Mouse (Mus musculus) liver, embryonic 14.5 days (tissue): ENCODE data around the gene Scamp4. TPM values are rescaled to one million over a fixed set of nuclear protein-coding genes. Genes with fewer than 3 reads are reported as not detected.
"Not testable (repeated sequence)": the region's sequence is repeated elsewhere in the genome, so short reads cannot be mapped to it uniquely, and the experiment has no call there.

Experiments used
- ATAC-seq: fragments of 200-750 bp; cut with Nextera tagmentation; 2 replicates; pipeline ENCODE4 v1.8.0; 2017; ENCODE audit warnings: moderate number of reproducible peaks, mild to moderate bottlenecking, moderate library complexity; ENCODE audit not compliant: insufficient read depth
- DNase-seq, 3 experiments: peaks; one replicate each; pipeline ENCODE4 v3.0.0-alpha.2; 2012 to 2013; ENCODE audit warnings: low read depth in 3 of 3, low spot score in 3 of 3
- H3K27ac ChIP-seq: fragments of 300-500 bp; sonication (generic); 2 replicates; pipeline ENCODE4 v1.5.1; 2014; ENCODE audit warnings: moderate library complexity, mild to moderate bottlenecking, control low read depth, inconsistent platforms
- H3K27me3 ChIP-seq: fragments of 300-500 bp; sonication (generic); 2 replicates; pipeline ENCODE4 v1.6.1; 2014; ENCODE audit warnings: mild to moderate bottlenecking, low read length, moderate library complexity; ENCODE audit not compliant: control insufficient read depth, insufficient read depth
- H3K36me3 ChIP-seq: fragments of 300-500 bp; sonication (generic); replicated peaks from 2 replicates; pipeline ENCODE4 v1.6.1; 2014; ENCODE audit warnings: low read depth; ENCODE audit not compliant: control insufficient read depth, insufficient read depth
- H3K4me1 ChIP-seq, 2 experiments: fragments of 200-500 bp in 1 of 2; fragments of 300-500 bp in 1 of 2; sonication (generic) in 1 of 2; replicated peaks; 2 replicates each; pipeline ENCODE4 v1.6.1; 2012 to 2014; ENCODE audit warnings: antibody characterized with exemption in 1 of 2, inconsistent platforms in 1 of 2, low read length in 1 of 2; ENCODE audit not compliant: control insufficient read depth in 2 of 2, insufficient read depth in 2 of 2
- H3K4me2 ChIP-seq: fragments of 300-500 bp; sonication (generic); 2 replicates; pipeline ENCODE4 v1.6.1; 2014; ENCODE audit warnings: low read depth, mild to moderate bottlenecking, control low read depth, moderate library complexity
- H3K4me3 ChIP-seq, 2 experiments: fragments of 200-500 bp in 1 of 2; fragments of 300-500 bp in 1 of 2; sonication (generic) in 1 of 2; 2 replicates each; pipeline ENCODE4 v1.5.1; 2012 to 2014; ENCODE audit warnings: low read depth in 2 of 2, low read length in 2 of 2, mild to moderate bottlenecking in 2 of 2, control low read depth in 1 of 2, inconsistent platforms in 1 of 2, moderate library complexity in 1 of 2; ENCODE audit not compliant: insufficient read depth in 1 of 2
- H3K9ac ChIP-seq: fragments of 300-500 bp; sonication (generic); replicated peaks from 2 replicates; pipeline ENCODE4 v1.6.1; 2014; ENCODE audit warnings: mild to moderate bottlenecking, control low read depth, moderate library complexity
- H3K9me3 ChIP-seq: fragments of 300-500 bp; sonication (generic); 2 replicates; pipeline ENCODE4 v1.6.1; 2016; ENCODE audit warnings: low read length, mixed read lengths; ENCODE audit not compliant: control insufficient read depth
- CTCF ChIP-seq: IDR thresholded peaks from 2 replicates; pipeline ENCODE4 v1.5.1; 2016; ENCODE audit warnings: antibody characterized with exemption, low read depth, control low read depth
- EP300 ChIP-seq: IDR thresholded peaks from 2 replicates; pipeline ENCODE4 v1.6.1; 2016; ENCODE audit warnings: antibody characterized with exemption, low read depth
- WGBS: fragments of 180-500 bp; shearing (Covaris S2); extraction: QIAGEN DNeasy Blood & Tissue Kit; methylation state at CpG from one replicate; pipeline ENCODE4 v1.1.7; 2014; ENCODE audit not compliant: insufficient replicate concordance; 5-methylcytosine and 5-hydroxymethylcytosine counted together
- polyA plus RNA-seq, 2 experiments: library from polyadenylated mRNA; depleted of rRNA in 1 of 2; stranded (reverse) in 1 of 2; unstranded in 1 of 2; fragments of >200 nt; fragmentation: Nextera tagmentation in 1 of 2; extraction: Ambion mirVana in 1 of 2; gene quantifications; 2 replicates each; pipeline versions ENCODE4 v1.2.1 to v1.2.3; 2012 to 2014

The Scamp4 gene
- polyA plus RNA-seq, 2 experiments, result 22.0 to 34.6 TPM

GRCm38 (mm10) chr10:80589879-80590854 lies 12.5 kb upstream of the Scamp4 start, which contains the start of gene Abhd17a:
TSS of gene Abhd17a (minus strand) at chr10:80590341.
- no peak for TF ChIP-seq CTCF
- TF ChIP-seq EP300, result no peak
- under 1% methylated on average over 67 of the region's 73 CpGs for WGBS
- H3K9ac ChIP-seq, result peak within 1 kb of the TSS; percentile 93
- ATAC-seq, result peak; percentile 96
- no peaks in the 10 kb centered on the region for H3K9me3 ChIP-seq
- peak within 1 kb of the TSS; percentile 49 for H3K27ac ChIP-seq
- H3K27me3 ChIP-seq, result no peaks in the 10 kb centered on the region
- peaks cover 14 to 24% of the 10 kb centered on the region in 2 experiments for H3K4me1 ChIP-seq
- peaks cover 2% of the 10 kb centered on the region for H3K36me3 ChIP-seq
- DNase-seq, result peak; percentile 97 to 98 (median 98)
- peak within 1 kb of the TSS; percentile 94 to 96 for H3K4me3 ChIP-seq
- H3K4me2 ChIP-seq, result peak within 1 kb of the TSS; percentile 82

- ATAC-seq (no peak), DNase-seq (no peak)
- peak overlapping the region; percentile 2 for H3K9ac ChIP-seq
- 50% methylated on average over 4 of the region's 4 CpGs for WGBS
- H3K4me1 ChIP-seq, result peaks cover 24 to 34% of the 10 kb centered on the region in 2 experiments
- no peaks in the 10 kb centered on the region for H3K9me3 ChIP-seq
- H3K36me3 ChIP-seq, result no peaks in the 10 kb centered on the region
- no peaks in the 10 kb centered on the region for H3K27me3 ChIP-seq
- TF ChIP-seq EP300, result no peak
- no peak for TF ChIP-seq CTCF
- H3K4me3 ChIP-seq, result no peak overlapping the region
- H3K27ac ChIP-seq, result no peak overlapping the region
- H3K4me2 ChIP-seq, result no peak overlapping the region
Measured at GRCm38 (mm10) chr10:80596318-80596717, 6.4 kb upstream of the Scamp4 start.

- H3K36me3 ChIP-seq, result peaks cover 25% of the 10 kb centered on the region
- ATAC-seq (peak; percentile 16), DNase-seq (no peak)
- peak overlapping the region; percentile 100 for H3K4me2 ChIP-seq
- peaks cover 44 to 46% of the 10 kb centered on the region in 2 experiments for H3K4me1 ChIP-seq
- no peak for TF ChIP-seq CTCF
- TF ChIP-seq EP300, result no peak
- H3K9me3 ChIP-seq, result no peaks in the 10 kb centered on the region
- H3K9ac ChIP-seq, result peak overlapping the region; percentile 81
- H3K4me3 ChIP-seq, result peak overlapping the region; percentile 63 to 75
- WGBS, result 12% methylated on average over 7 of the region's 7 CpGs
- H3K27me3 ChIP-seq, result no peaks in the 10 kb centered on the region
- H3K27ac ChIP-seq, result peak overlapping the region; percentile 97
Measured at GRCm38 (mm10) chr10:80603364-80603763, 692 bp downstream of the Scamp4 start.

- Histone ChIP-seq H3K9me3 (no peaks in the 10 kb centered on the region), H3K27me3 (no peaks in the 10 kb centered on the region), H3K9ac (peak overlapping the region; percentile 81), H3K4me1 (peaks cover 38 to 42% of the 10 kb centered on the region in 2 experiments), H3K4me3 (peak overlapping the region; percentile 63 to 75), H3K36me3 (peaks cover 32% of the 10 kb centered on the region), H3K27ac (peak overlapping the region; percentile 97), H3K4me2 (peak overlapping the region; percentile 100)
- peak; percentile 75 to 77 (median 77) for DNase-seq
- peak; percentile 71 for ATAC-seq
- TF ChIP-seq EP300, result no peak
- peak; percentile 24; the same call in 1 of the 2 replicates for TF ChIP-seq CTCF
- 26% methylated on average over 7 of the region's 7 CpGs for WGBS
Measured at GRCm38 (mm10) chr10:80604001-80604509, 1.4 kb downstream of the Scamp4 start.

- no peak for DNase-seq
- Histone ChIP-seq H3K4me3 (peak overlapping the region in 1 of 2 experiments; percentile 63; a peak in 1 of 4 replicates), H3K4me1 (peaks cover 33 to 37% of the 10 kb centered on the region in 2 experiments), H3K36me3 (peaks cover 39% of the 10 kb centered on the region), H3K9me3 (no peaks in the 10 kb centered on the region), H3K4me2 (peak overlapping the region; percentile 100), H3K27ac (peak overlapping the region; percentile 97), H3K27me3 (no peaks in the 10 kb centered on the region), H3K9ac (peak overlapping the region; percentile 81)
- no peak for ATAC-seq
- 73% methylated on average over 2 of the region's 2 CpGs for WGBS
- TF ChIP-seq CTCF (no peak), EP300 (no peak)
Measured at GRCm38 (mm10) chr10:80604988-80605387, 2.3 kb downstream of the Scamp4 start.

GRCm38 (mm10) chr10:80605721-80606120 lies 3.0 kb downstream of the Scamp4 start, which contains the start of gene Gm49322:
TSS of gene Gm49322 (plus strand) at chr10:80606021.
- H3K9me3 ChIP-seq, H3K27me3 ChIP-seq, ATAC-seq, DNase-seq: not testable (repeated sequence)
- Histone ChIP-seq H3K4me1 (peaks cover 33 to 37% of the 10 kb centered on the region in 2 experiments), H3K36me3 (peaks cover 39% of the 10 kb centered on the region), H3K4me2 (peak within 1 kb of the TSS; percentile 100), H3K4me3 (peak within 1 kb of the TSS in 1 of 2 experiments; percentile 63; a peak in 1 of 4 replicates), H3K27ac (peak within 1 kb of the TSS; percentile 97), H3K9ac (peak within 1 kb of the TSS; percentile 81; the same call in 1 of the 2 replicates)
- WGBS, result 90% methylated on average over 4 of the region's 4 CpGs
